Mouse (Mus musculus): ENCODE results near the gene Vps13a. TPM values are rescaled to one million over a fixed set of nuclear protein-coding genes. Genes with fewer than 3 reads are reported as not detected.

The Vps13a gene
- total and polyA plus RNA-seq, 3 experiments: 3.2 to 34.9 (median 31.4) TPM

DNA sequence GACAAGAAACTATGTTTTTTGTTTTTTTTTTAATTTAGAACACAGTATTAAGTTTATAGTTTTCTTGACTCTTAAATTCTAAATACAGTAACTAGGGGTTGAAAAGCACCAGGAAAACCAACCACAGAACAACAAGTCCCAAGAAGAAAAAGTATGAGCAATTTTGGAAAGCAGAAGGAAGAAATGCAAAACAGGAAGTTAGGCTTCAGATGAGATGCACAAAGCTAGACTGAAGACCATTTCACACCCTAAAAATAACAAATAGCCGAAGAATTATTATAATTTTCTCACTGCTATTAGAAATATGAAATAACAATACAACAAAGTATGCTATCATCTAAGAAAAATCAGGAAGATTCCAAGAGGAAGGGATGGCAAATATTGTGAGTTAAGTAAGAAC lies 78.9 kb downstream of the Vps13a start:
- Histone ChIP-seq H3K4me1 (ENCODE audit: control insufficient read depth, insufficient read depth, low read length) (no peaks in the 10 kb centered on the region), H3K79me2 (replicated peaks; ENCODE audit: control insufficient read depth, insufficient read depth, low read length) (no peaks in the 10 kb centered on the region), H3K27ac (no peak overlapping the region), H3K4me3 (no peak overlapping the region), H3K36me3 (ENCODE audit: control insufficient read depth, insufficient read depth, low read length) (no peaks in the 10 kb centered on the region), H3K9ac (ENCODE audit: low read depth, low read length) (no peak overlapping the region), H3K27me3 (ENCODE audit: control insufficient read depth, insufficient read depth, low read length) (no peaks in the 10 kb centered on the region)
- DNase-seq: no peak
- WGBS: 72% methylated on average over 1 of the region's 1 CpGs
- TF ChIP-seq POLR2A (IDR thresholded peaks at IDR 0.05; ENCODE audit: insufficient read depth, low read depth, low read length): no peak
- intact Hi-C loops (cut with DNase I): loop anchor here (10.0 kb wide), 1 partner anchor 83 kb away; the partner anchor contains the start of gene Vps13a

DNA sequence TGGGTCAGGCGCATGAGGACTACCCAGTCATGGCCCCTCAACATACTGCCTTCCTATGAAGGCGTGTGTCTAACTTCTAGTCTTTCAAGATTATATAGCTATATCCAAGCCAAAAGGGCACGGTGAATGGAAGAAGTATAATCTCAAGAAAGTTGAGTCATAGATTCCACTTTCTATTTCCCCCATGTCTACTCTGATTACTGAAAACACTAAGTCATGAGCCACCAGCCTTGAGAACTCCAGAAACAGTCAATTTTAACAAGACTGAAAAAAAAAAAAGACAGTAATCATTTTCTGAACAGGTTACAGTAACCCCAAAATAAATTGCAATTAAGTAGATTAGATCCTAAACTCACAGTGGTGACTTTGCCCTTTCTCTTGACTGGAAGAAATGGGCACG lies 95.8 kb downstream of the Vps13a start:
- 85% methylated on average over 4 of the region's 4 CpGs for WGBS
- Histone ChIP-seq H3K4me3 (no peak overlapping the region), H3K9ac (ENCODE audit: low read depth, low read length) (no peak overlapping the region), H3K36me3 (ENCODE audit: control insufficient read depth, insufficient read depth, low read length) (no peaks in the 10 kb centered on the region), H3K27me3 (ENCODE audit: control insufficient read depth, insufficient read depth, low read length) (no peaks in the 10 kb centered on the region), H3K4me1 (ENCODE audit: control insufficient read depth, insufficient read depth, low read length) (no peaks in the 10 kb centered on the region), H3K79me2 (replicated peaks; ENCODE audit: control insufficient read depth, insufficient read depth, low read length) (no peaks in the 10 kb centered on the region), H3K27ac (no peak overlapping the region)
- no peak for TF ChIP-seq EP300 (IDR thresholded peaks at IDR 0.05; ENCODE audit: insufficient read depth, low read depth, low read length)
- no peak for TF ChIP-seq POLR2A (IDR thresholded peaks at IDR 0.05; ENCODE audit: insufficient read depth, low read depth, low read length)
- no peak for TF ChIP-seq CTCF (IDR thresholded peaks at IDR 0.05)
- intact Hi-C loops (cut with DNase I): no loop called here
- DNase-seq: no peak

DNA sequence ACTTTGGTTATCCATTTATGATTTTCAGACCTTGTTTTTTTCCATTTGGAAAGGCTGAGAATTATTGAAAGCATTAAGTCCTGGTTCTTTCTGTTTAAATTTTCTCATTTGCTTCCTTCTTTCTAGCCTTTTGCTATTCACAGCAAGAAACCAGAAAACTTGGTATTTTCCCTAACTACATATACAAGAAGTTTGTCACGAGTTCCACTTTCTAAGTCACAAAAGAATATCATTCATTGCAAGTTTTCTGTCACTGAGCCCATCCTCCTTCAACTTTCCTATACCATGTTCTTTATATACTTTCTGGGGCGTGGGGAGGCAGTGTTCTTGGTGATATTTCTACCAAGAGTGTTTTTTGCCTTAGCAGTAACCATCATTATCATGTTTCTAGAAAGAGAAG lies 96.5 kb downstream of the Vps13a start:
- Histone ChIP-seq H3K4me1 (ENCODE audit: control insufficient read depth, insufficient read depth, low read length) (no peaks in the 10 kb centered on the region), H3K79me2 (replicated peaks; ENCODE audit: control insufficient read depth, insufficient read depth, low read length) (no peaks in the 10 kb centered on the region), H3K27me3 (ENCODE audit: control insufficient read depth, insufficient read depth, low read length) (no peaks in the 10 kb centered on the region), H3K36me3 (ENCODE audit: control insufficient read depth, insufficient read depth, low read length) (no peaks in the 10 kb centered on the region), H3K4me3 (no peak overlapping the region), H3K9ac (ENCODE audit: low read depth, low read length) (no peak overlapping the region), H3K27ac (no peak overlapping the region)
- WGBS: 84% methylated on average over 2 of the region's 2 CpGs
- intact Hi-C loops (cut with DNase I): no loop called here
- DNase-seq: no peak
- TF ChIP-seq POLR2A (IDR thresholded peaks at IDR 0.05; ENCODE audit: insufficient read depth, low read depth, low read length): no peak
- no peak for TF ChIP-seq EP300 (IDR thresholded peaks at IDR 0.05; ENCODE audit: insufficient read depth, low read depth, low read length)
- no peak for TF ChIP-seq CTCF (IDR thresholded peaks at IDR 0.05)

DNA sequence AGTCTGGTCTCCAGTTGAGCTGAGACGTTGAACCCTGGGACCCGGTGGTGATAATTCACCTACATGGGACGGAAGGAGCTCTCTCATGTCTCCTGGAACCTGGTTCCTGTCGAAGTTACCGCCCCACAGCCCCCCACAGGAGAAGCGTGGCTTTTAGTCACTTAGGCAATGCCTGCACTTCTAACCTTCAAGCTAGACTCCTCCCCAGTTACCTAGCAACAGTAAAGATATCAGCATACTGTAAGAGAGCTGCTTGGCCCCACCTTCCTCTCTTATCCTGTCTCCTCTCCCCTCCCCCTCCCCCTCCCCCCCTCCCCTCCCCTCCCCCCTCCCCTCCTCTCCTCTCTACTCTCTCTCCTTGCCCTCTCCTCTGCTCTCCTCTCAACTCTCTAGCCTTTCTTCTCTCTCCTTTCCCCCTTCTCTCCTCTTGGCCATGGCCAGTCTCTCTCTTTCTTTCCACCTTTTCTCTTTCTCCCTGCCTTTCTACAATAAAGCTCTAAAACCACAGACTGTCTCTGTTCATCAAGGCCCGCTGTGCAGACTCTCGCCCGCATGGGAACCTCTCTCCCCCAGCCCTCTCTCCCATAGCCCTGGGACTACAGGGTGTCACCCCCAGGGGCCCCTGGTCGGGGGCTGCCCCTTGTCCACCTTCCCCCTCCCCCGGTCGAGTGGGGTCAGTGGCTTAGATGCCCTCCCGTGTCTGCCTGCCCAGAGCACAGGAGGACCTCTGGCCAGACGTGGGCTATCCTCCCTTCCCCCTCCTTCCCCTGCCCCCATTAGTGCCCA lies 154.9 kb downstream of the Vps13a start:
- Histone ChIP-seq H3K36me3 (ENCODE audit: control insufficient read depth, insufficient read depth, low read length) (no peaks in the 10 kb centered on the region), H3K27ac (no peak overlapping the region), H3K27me3 (ENCODE audit: control insufficient read depth, insufficient read depth, low read length) (no peaks in the 10 kb centered on the region), H3K79me2 (replicated peaks; ENCODE audit: control insufficient read depth, insufficient read depth, low read length) (no peaks in the 10 kb centered on the region), H3K4me3 (no peak overlapping the region), H3K9ac (ENCODE audit: low read depth, low read length) (no peak overlapping the region), H3K4me1 (ENCODE audit: control insufficient read depth, insufficient read depth, low read length) (no peaks in the 10 kb centered on the region)
- intact Hi-C loops (cut with DNase I): no loop called here
- 32% methylated on average over 14 of the region's 14 CpGs for WGBS
- no peak for DNase-seq
- TF ChIP-seq POLR2A (IDR thresholded peaks at IDR 0.05; ENCODE audit: insufficient read depth, low read depth, low read length) (no peak), CTCF (IDR thresholded peaks at IDR 0.05) (no peak), EP300 (IDR thresholded peaks at IDR 0.05; ENCODE audit: insufficient read depth, low read depth, low read length) (no peak)

GRCm38 (mm10) chr19:16624994-16625393 lies 155.7 kb downstream of the Vps13a start:
- H3K27me3 ChIP-seq (ENCODE audit: control insufficient read depth, insufficient read depth, low read length): no peaks in the 10 kb centered on the region
- intact Hi-C loops (cut with DNase I): no loop called here
- H3K9ac ChIP-seq (ENCODE audit: low read depth, low read length): no peak overlapping the region
- H3K36me3 ChIP-seq (ENCODE audit: control insufficient read depth, insufficient read depth, low read length): no peaks in the 10 kb centered on the region
- no peak overlapping the region for H3K4me3 ChIP-seq
- TF ChIP-seq EP300 (IDR thresholded peaks at IDR 0.05; ENCODE audit: insufficient read depth, low read depth, low read length): no peak
- TF ChIP-seq CTCF (IDR thresholded peaks at IDR 0.05): no peak
- no peak overlapping the region for H3K27ac ChIP-seq
- DNase-seq: no peak
- no peaks in the 10 kb centered on the region for H3K79me2 ChIP-seq (replicated peaks; ENCODE audit: control insufficient read depth, insufficient read depth, low read length)
- no peaks in the 10 kb centered on the region for H3K4me1 ChIP-seq (ENCODE audit: control insufficient read depth, insufficient read depth, low read length)

DNA sequence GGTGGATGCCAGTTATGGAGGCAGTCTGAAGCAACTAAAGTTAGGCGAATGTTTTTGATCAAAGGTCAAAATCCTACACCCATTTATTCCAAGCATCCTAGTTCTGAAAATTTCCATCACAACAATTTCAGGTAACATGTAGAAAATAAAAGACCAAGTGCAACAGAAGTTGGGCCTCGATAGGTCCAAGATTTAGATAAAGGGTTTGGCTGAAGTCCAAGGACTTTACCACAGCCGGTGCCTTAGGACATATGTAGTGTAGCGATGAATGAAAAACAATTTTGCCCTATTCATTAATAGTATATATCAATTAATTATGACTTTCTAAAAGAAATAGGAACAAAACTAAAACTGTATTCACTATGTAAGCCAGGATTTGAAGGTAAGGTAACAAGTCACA lies 157.6 kb downstream of the Vps13a start:
- TF ChIP-seq POLR2A (IDR thresholded peaks at IDR 0.05; ENCODE audit: insufficient read depth, low read depth, low read length): no peak
- no peak for TF ChIP-seq CTCF (IDR thresholded peaks at IDR 0.05)
- no peak for TF ChIP-seq EP300 (IDR thresholded peaks at IDR 0.05; ENCODE audit: insufficient read depth, low read depth, low read length)
- intact Hi-C loops (cut with DNase I): no loop called here
- Histone ChIP-seq H3K36me3 (ENCODE audit: control insufficient read depth, insufficient read depth, low read length) (peaks cover 6% of the 10 kb centered on the region), H3K9ac (ENCODE audit: low read depth, low read length) (no peak overlapping the region), H3K27me3 (ENCODE audit: control insufficient read depth, insufficient read depth, low read length) (no peaks in the 10 kb centered on the region), H3K4me3 (no peak overlapping the region), H3K4me1 (ENCODE audit: control insufficient read depth, insufficient read depth, low read length) (no peaks in the 10 kb centered on the region; the same call in 1 of the 2 replicates), H3K79me2 (replicated peaks; ENCODE audit: control insufficient read depth, insufficient read depth, low read length) (no peaks in the 10 kb centered on the region), H3K27ac (no peak overlapping the region)
- 80% methylated on average over 4 of the region's 4 CpGs for WGBS
- DNase-seq: no peak

Data from heart, adult 2 months (tissue).